Mouse (Mus musculus) intestine, embryonic 16.5 days (tissue): ENCODE measurements around the gene Fam107b. TPM values are rescaled to one million over a fixed set of nuclear protein-coding genes. Genes with fewer than 3 reads are reported as not detected.

ENCODE experiments used
- ATAC-seq: fragments of 200-750 bp; cut with Nextera tagmentation; 2 replicates; pipeline ENCODE4 v1.8.0; 2017; ENCODE audit warnings: moderate TSS enrichment, moderate library complexity
- H3K27ac ChIP-seq: fragments of 300-500 bp; sonication (generic); 2 replicates; pipeline ENCODE4 v1.5.1; 2014; ENCODE audit warnings: mild to moderate bottlenecking, low read length
- H3K27me3 ChIP-seq: fragments of 300-500 bp; sonication (generic); replicated peaks from 2 replicates; pipeline ENCODE4 v1.6.1; 2014; ENCODE audit warnings: low read length, control low read depth, mixed read lengths; ENCODE audit not compliant: control insufficient read depth, insufficient read depth
- H3K36me3 ChIP-seq: fragments of 300-500 bp; sonication (generic); 2 replicates; pipeline ENCODE4 v1.6.1; 2014; ENCODE audit warnings: low read length, control low read depth; ENCODE audit not compliant: control insufficient read depth, insufficient read depth
- H3K4me1 ChIP-seq: fragments of 300-500 bp; sonication (generic); 2 replicates; pipeline ENCODE4 v1.6.1; 2014; ENCODE audit warnings: low read length, control low read depth, mixed read lengths; ENCODE audit not compliant: control insufficient read depth, insufficient read depth
- H3K4me2 ChIP-seq: fragments of 300-500 bp; sonication (generic); 2 replicates; pipeline ENCODE4 v1.6.1; 2014; ENCODE audit warnings: low read depth, low read length, control low read depth
- H3K4me3 ChIP-seq: fragments of 300-500 bp; sonication (generic); 2 replicates; pipeline ENCODE4 v1.5.1; 2014; ENCODE audit warnings: mild to moderate bottlenecking, low read length
- H3K9ac ChIP-seq: fragments of 300-500 bp; sonication (generic); 2 replicates; pipeline ENCODE4 v1.6.1; 2014; ENCODE audit warnings: low read depth, low read length
- H3K9me3 ChIP-seq: fragments of 300-500 bp; sonication (generic); 2 replicates; pipeline ENCODE4 v1.6.1; 2016; ENCODE audit warnings: low read length, control low read depth; ENCODE audit not compliant: control insufficient read depth
- WGBS: fragments of 180-500 bp; shearing (Covaris S2); extraction: QIAGEN DNeasy Blood & Tissue Kit; methylation state at CpG from one replicate; pipeline ENCODE4 v1.1.7; 2014; 5-methylcytosine and 5-hydroxymethylcytosine counted together
- polyA plus RNA-seq: library from polyadenylated mRNA; unstranded; fragments of >200 nt; fragmentation: Nextera tagmentation; extraction: Ambion mirVana; gene quantifications from 2 replicates; pipeline ENCODE4 v1.2.1, GENCODE M21; 2015

The Fam107b gene
- polyA plus RNA-seq: 36.8 and 39.5 TPM in 2 replicates

- Histone ChIP-seq H3K4me1 (no peaks in the 10 kb centered on the region), H3K9me3 (no peaks in the 10 kb centered on the region), H3K4me3 (no peak within 1 kb of the TSS), H3K9ac (no peak within 1 kb of the TSS), H3K36me3 (no peaks in the 10 kb centered on the region), H3K4me2 (no peak within 1 kb of the TSS), H3K27me3 (no peaks in the 10 kb centered on the region), H3K27ac (no peak within 1 kb of the TSS)
- no peak for ATAC-seq
- 73% methylated on average over 12 of the region's 12 CpGs for WGBS
Measured at GRCm38 (mm10) chr2:3570186-3570585, at the start of gene Fam107b. TSS of gene Fam107b (plus strand) at chr2:3570488.

- Histone ChIP-seq H3K4me1 (no peaks in the 10 kb centered on the region), H3K27ac (no peak overlapping the region), H3K27me3 (no peaks in the 10 kb centered on the region), H3K9me3 (no peaks in the 10 kb centered on the region), H3K4me2 (no peak overlapping the region), H3K4me3 (no peak overlapping the region), H3K36me3 (no peaks in the 10 kb centered on the region), H3K9ac (no peak overlapping the region)
- WGBS: 74% methylated on average over 4 of the region's 4 CpGs
- ATAC-seq: no peak
Measured at GRCm38 (mm10) chr2:3522558-3522957, 47.7 kb upstream of the Fam107b start.

- no peak overlapping the region for H3K27ac ChIP-seq
- ATAC-seq: no peak
- WGBS: 80% methylated on average over 6 of the region's 6 CpGs
Measured at GRCm38 (mm10) chr2:3526288-3526687, 44.0 kb upstream of the Fam107b start.

GRCm38 (mm10) chr2:3541307-3542079 is 28.8 kb upstream of the Fam107b start:
- Histone ChIP-seq H3K4me3 (no peak overlapping the region), H3K9me3 (no peaks in the 10 kb centered on the region), H3K36me3 (no peaks in the 10 kb centered on the region), H3K27me3 (no peaks in the 10 kb centered on the region), H3K27ac (peak overlapping the region; percentile 41; the same call in 1 of the 2 replicates), H3K4me1 (peaks cover 5% of the 10 kb centered on the region; the same call in 1 of the 2 replicates), H3K9ac (no peak overlapping the region), H3K4me2 (no peak overlapping the region)
- WGBS: 49% methylated on average over 9 of the region's 9 CpGs
- no peak for ATAC-seq

More at GRCm38 (mm10) chr2:3526288-3526687, 44.0 kb upstream of the Fam107b start:
- H3K4me3 ChIP-seq: no peak overlapping the region
- no peak overlapping the region for H3K4me2 ChIP-seq
- no peaks in the 10 kb centered on the region for H3K27me3 ChIP-seq
- no peaks in the 10 kb centered on the region for H3K9me3 ChIP-seq
- H3K9ac ChIP-seq: no peak overlapping the region
- no peaks in the 10 kb centered on the region for H3K4me1 ChIP-seq
- H3K36me3 ChIP-seq: no peaks in the 10 kb centered on the region

- no peaks in the 10 kb centered on the region for H3K9me3 ChIP-seq
- H3K36me3 ChIP-seq: no peaks in the 10 kb centered on the region
- H3K9ac ChIP-seq: no peak overlapping the region
- ATAC-seq: no peak
- peaks cover 5% of the 10 kb centered on the region; the same call in 1 of the 2 replicates for H3K4me1 ChIP-seq
- 67% methylated on average over 2 of the region's 2 CpGs for WGBS
- H3K27ac ChIP-seq: no peak overlapping the region
- H3K4me3 ChIP-seq: no peak overlapping the region
- H3K27me3 ChIP-seq: no peaks in the 10 kb centered on the region
- no peak overlapping the region for H3K4me2 ChIP-seq
Measured at GRCm38 (mm10) chr2:3546055-3546454, 24.2 kb upstream of the Fam107b start.

- no peaks in the 10 kb centered on the region for H3K27me3 ChIP-seq
- 4% methylated on average over 4 of the region's 4 CpGs for WGBS
- no peaks in the 10 kb centered on the region for H3K36me3 ChIP-seq
- no peak overlapping the region for H3K4me2 ChIP-seq
- peak; percentile 59; the same call in 1 of the 2 replicates for ATAC-seq
- no peak overlapping the region for H3K9ac ChIP-seq
- no peak overlapping the region for H3K4me3 ChIP-seq
- H3K9me3 ChIP-seq: no peaks in the 10 kb centered on the region
- no peak overlapping the region for H3K27ac ChIP-seq
- H3K4me1 ChIP-seq: peaks cover 5% of the 10 kb centered on the region; the same call in 1 of the 2 replicates
Measured at GRCm38 (mm10) chr2:3546588-3546987, 23.7 kb upstream of the Fam107b start.

GRCm38 (mm10) chr2:3570606-3571005 is 318 bp downstream of the Fam107b start:
- no peaks in the 10 kb centered on the region for H3K9me3 ChIP-seq
- no peaks in the 10 kb centered on the region for H3K27me3 ChIP-seq
- H3K4me1 ChIP-seq: no peaks in the 10 kb centered on the region
- H3K4me2 ChIP-seq: no peak overlapping the region
- no peak overlapping the region for H3K27ac ChIP-seq
- no peak overlapping the region for H3K9ac ChIP-seq
- ATAC-seq: no peak
- no peak overlapping the region for H3K4me3 ChIP-seq
- WGBS: 83% methylated on average over 11 of the region's 11 CpGs
- H3K36me3 ChIP-seq: no peaks in the 10 kb centered on the region

GRCm38 (mm10) chr2:3573883-3574282 is 3.6 kb downstream of the Fam107b start:
- Histone ChIP-seq H3K9me3 (no peaks in the 10 kb centered on the region), H3K4me1 (no peaks in the 10 kb centered on the region), H3K4me3 (no peak overlapping the region), H3K27me3 (no peaks in the 10 kb centered on the region), H3K27ac (no peak overlapping the region), H3K36me3 (no peaks in the 10 kb centered on the region), H3K4me2 (no peak overlapping the region), H3K9ac (no peak overlapping the region)
- WGBS: 81% methylated on average over 7 of the region's 7 CpGs
- ATAC-seq: no peak

GRCm38 (mm10) chr2:3575140-3575539 is 4.9 kb downstream of the Fam107b start:
- Histone ChIP-seq H3K27me3 (no peaks in the 10 kb centered on the region), H3K4me2 (no peak overlapping the region), H3K27ac (no peak overlapping the region), H3K9ac (no peak overlapping the region), H3K9me3 (no peaks in the 10 kb centered on the region), H3K4me1 (no peaks in the 10 kb centered on the region), H3K36me3 (no peaks in the 10 kb centered on the region), H3K4me3 (no peak overlapping the region)
- 74% methylated on average over 1 of the region's 1 CpGs for WGBS
- no peak for ATAC-seq
